Mouse (Mus musculus) embryonic facial prominence, embryonic 13.5 days (tissue): ENCODE results near the gene Btbd7. TPM values are rescaled to one million over a fixed set of nuclear protein-coding genes. Genes with fewer than 3 reads are reported as not detected.

Source experiments
- ATAC-seq: fragments of 200-750 bp; cut with Nextera tagmentation; 2 replicates; pipeline ENCODE4 v1.8.0; 2017; ENCODE audit warnings: low read depth; ENCODE audit not compliant: insufficient number of reproducible peaks, insufficient read depth, low FRiP score, low TSS enrichment
- H3K27ac ChIP-seq: fragments of 300-500 bp; sonication (generic); 2 replicates; pipeline ENCODE4 v1.5.1; 2015; ENCODE audit warnings: moderate library complexity, mild to moderate bottlenecking, inconsistent platforms
- H3K27me3 ChIP-seq: fragments of 300-500 bp; sonication (generic); 2 replicates; pipeline ENCODE4 v1.6.1; 2015; ENCODE audit warnings: mild to moderate bottlenecking, inconsistent platforms
- H3K36me3 ChIP-seq: fragments of 300-500 bp; sonication (generic); 2 replicates; pipeline ENCODE4 v1.6.1; 2015; ENCODE audit warnings: mild to moderate bottlenecking, inconsistent platforms
- H3K4me1 ChIP-seq: fragments of 300-500 bp; sonication (generic); 2 replicates; pipeline ENCODE4 v1.6.1; 2015; ENCODE audit warnings: inconsistent platforms
- H3K4me2 ChIP-seq: fragments of 300-500 bp; sonication (generic); 2 replicates; pipeline ENCODE4 v1.6.1; 2015; ENCODE audit warnings: moderate library complexity, mild to moderate bottlenecking, inconsistent platforms
- H3K4me3 ChIP-seq: fragments of 300-500 bp; sonication (generic); 2 replicates; pipeline ENCODE4 v1.5.1; 2015; ENCODE audit warnings: mild to moderate bottlenecking, inconsistent platforms
- H3K9ac ChIP-seq: fragments of 300-500 bp; sonication (generic); 2 replicates; pipeline ENCODE4 v1.6.1; 2015; ENCODE audit warnings: mild to moderate bottlenecking, inconsistent platforms
- H3K9me3 ChIP-seq: fragments of 300-500 bp; sonication (generic); 2 replicates; pipeline ENCODE4 v1.6.1; 2016; ENCODE audit warnings: inconsistent platforms
- WGBS: fragments of 180-500 bp; shearing (Covaris S2); methylation state at CpG from one replicate; pipeline ENCODE4 v1.1.7; 2015; ENCODE audit warnings: mixed read lengths; 5-methylcytosine and 5-hydroxymethylcytosine counted together
- polyA plus RNA-seq: library from polyadenylated mRNA; unstranded; fragments of >200 nt; fragmentation: Nextera tagmentation; extraction: Ambion mirVana; gene quantifications from 2 replicates; pipeline ENCODE4 v1.2.1, GENCODE M21; 2015

Gene Btbd7
- polyA plus RNA-seq, 1 experiment from 2014 or later: 26.3 TPM

GRCm38 (mm10) chr12:102838271-102838670, 40.0 kb downstream of the Btbd7 start:
- Histone ChIP-seq H3K9ac (no peak overlapping the region), H3K9me3 (no peaks in the 10 kb centered on the region), H3K4me3 (no peak overlapping the region), H3K4me2 (no peak overlapping the region), H3K36me3 (peaks cover 14% of the 10 kb centered on the region), H3K4me1 (no peaks in the 10 kb centered on the region), H3K27ac (no peak overlapping the region), H3K27me3 (no peaks in the 10 kb centered on the region)
- WGBS: 95% methylated on average over 9 of the region's 9 CpGs
- no peak for ATAC-seq

DNA sequence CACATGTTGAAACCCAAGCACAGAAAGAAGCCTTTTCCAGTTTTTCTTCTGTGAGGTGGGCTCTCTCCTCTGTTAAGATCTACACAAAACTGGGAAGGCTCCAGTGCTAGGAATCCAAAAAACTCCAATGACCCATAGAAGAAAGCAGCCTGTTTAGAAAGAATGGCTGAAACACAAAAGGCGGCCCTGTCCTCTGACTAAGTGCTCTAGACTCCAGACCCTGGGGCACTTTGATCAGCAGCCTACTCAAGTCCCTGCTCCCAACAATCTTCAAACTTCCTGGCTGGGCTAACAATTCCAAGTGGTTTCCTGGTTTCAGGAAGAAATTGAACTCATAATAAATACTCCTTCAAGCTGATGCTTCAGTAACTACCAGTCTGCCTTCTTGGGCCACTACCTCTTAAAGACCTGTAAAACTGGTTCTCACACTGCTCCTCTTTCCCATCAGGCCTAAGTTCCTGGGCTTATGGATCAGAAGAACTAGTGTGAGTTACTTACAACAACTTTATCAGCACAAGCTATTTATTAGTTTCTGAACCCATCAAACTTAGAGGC, 45.4 kb downstream of the Btbd7 start:
- Histone ChIP-seq H3K9ac (no peak overlapping the region), H3K36me3 (peaks cover 8% of the 10 kb centered on the region; the same call in 1 of the 2 replicates), H3K27me3 (no peaks in the 10 kb centered on the region), H3K4me3 (no peak overlapping the region), H3K4me1 (no peaks in the 10 kb centered on the region), H3K9me3 (no peaks in the 10 kb centered on the region), H3K4me2 (no peak overlapping the region), H3K27ac (no peak overlapping the region)
- WGBS: 69% methylated on average over 1 of the region's 1 CpGs
- no peak for ATAC-seq

- Histone ChIP-seq H3K27ac (no peak overlapping the region), H3K4me3 (no peak overlapping the region), H3K27me3 (no peaks in the 10 kb centered on the region), H3K4me1 (no peaks in the 10 kb centered on the region), H3K9me3 (no peaks in the 10 kb centered on the region), H3K36me3 (peaks cover 4% of the 10 kb centered on the region; the same call in 1 of the 2 replicates), H3K9ac (no peak overlapping the region), H3K4me2 (no peak overlapping the region)
- ATAC-seq: no peak
- 93% methylated on average over 1 of the region's 1 CpGs for WGBS
Observed at GRCm38 (mm10) chr12:102831888-102832287, 46.4 kb downstream of the Btbd7 start.

GRCm38 (mm10) chr12:102827119-102827518, 51.2 kb downstream of the Btbd7 start:
- ATAC-seq: no peak
- Histone ChIP-seq H3K9ac (no peak overlapping the region), H3K4me1 (no peaks in the 10 kb centered on the region), H3K9me3 (no peaks in the 10 kb centered on the region), H3K27me3 (no peaks in the 10 kb centered on the region), H3K27ac (no peak overlapping the region), H3K36me3 (0 out of 2 replicates have a peak, but pooled peaks cover 3% of the 10 kb centered on the region), H3K4me3 (no peak overlapping the region), H3K4me2 (no peak overlapping the region)
- WGBS: 94% methylated on average over 1 of the region's 1 CpGs

DNA sequence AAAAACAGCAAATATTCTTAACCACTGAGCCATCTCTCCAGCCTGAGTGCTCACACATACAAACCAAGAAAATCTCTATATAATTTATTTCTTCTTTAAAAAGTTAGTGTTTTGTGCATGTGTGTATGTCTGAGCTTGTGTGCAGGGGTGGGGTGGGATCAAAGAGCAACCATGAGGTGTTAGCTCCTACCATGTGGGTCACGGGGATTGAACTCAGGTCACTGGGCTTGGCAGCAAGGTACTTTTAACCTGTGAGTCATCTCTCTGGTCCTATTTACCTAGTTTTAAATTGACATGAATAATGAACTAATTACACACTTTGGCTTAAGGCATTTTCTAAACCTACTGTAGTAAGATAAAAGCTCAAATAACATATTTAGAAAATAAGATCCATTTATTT, 51.9 kb downstream of the Btbd7 start:
- ATAC-seq: no peak
- WGBS: 86% methylated on average over 1 of the region's 1 CpGs

GRCm38 (mm10) chr12:102814858-102815257, 63.4 kb downstream of the Btbd7 start:
- no peaks in the 10 kb centered on the region for H3K9me3 ChIP-seq
- no peaks in the 10 kb centered on the region for H3K4me1 ChIP-seq
- no peak overlapping the region for H3K27ac ChIP-seq
- H3K36me3 ChIP-seq: peaks cover 19% of the 10 kb centered on the region
- no peak overlapping the region for H3K4me2 ChIP-seq
- ATAC-seq: no peak
- no peaks in the 10 kb centered on the region for H3K27me3 ChIP-seq
- no peak overlapping the region for H3K9ac ChIP-seq
- 98% methylated on average over 1 of the region's 1 CpGs for WGBS
- no peak overlapping the region for H3K4me3 ChIP-seq

More for the DNA sequence above, 51.9 kb downstream of the Btbd7 start:
- Histone ChIP-seq H3K9me3 (no peaks in the 10 kb centered on the region), H3K9ac (no peak overlapping the region), H3K4me2 (no peak overlapping the region), H3K4me1 (no peaks in the 10 kb centered on the region), H3K36me3 (0 out of 2 replicates have a peak, but pooled peaks cover 3% of the 10 kb centered on the region), H3K27ac (no peak overlapping the region), H3K27me3 (no peaks in the 10 kb centered on the region), H3K4me3 (no peak overlapping the region)

GRCm38 (mm10) chr12:102799528-102799927, 78.7 kb downstream of the Btbd7 start:
- Histone ChIP-seq H3K27ac (no peak overlapping the region), H3K27me3 (no peaks in the 10 kb centered on the region), H3K4me3 (no peak overlapping the region), H3K4me2 (no peak overlapping the region), H3K9me3 (no peaks in the 10 kb centered on the region), H3K9ac (no peak overlapping the region), H3K36me3 (peaks cover 31% of the 10 kb centered on the region), H3K4me1 (no peaks in the 10 kb centered on the region)
- no peak for ATAC-seq
- WGBS: 84% methylated on average over 2 of the region's 2 CpGs

- H3K9ac ChIP-seq: no peak overlapping the region
- H3K4me1 ChIP-seq: no peaks in the 10 kb centered on the region
- H3K4me3 ChIP-seq: no peak overlapping the region
- ATAC-seq: no peak
- H3K4me2 ChIP-seq: no peak overlapping the region
- H3K27ac ChIP-seq: no peak overlapping the region
- H3K27me3 ChIP-seq: no peaks in the 10 kb centered on the region
- no peaks in the 10 kb centered on the region for H3K9me3 ChIP-seq
- peaks cover 84% of the 10 kb centered on the region for H3K36me3 ChIP-seq
- 91% methylated on average over 7 of the region's 7 CpGs for WGBS
Observed at GRCm38 (mm10) chr12:102787927-102788326, 90.3 kb downstream of the Btbd7 start.

DNA sequence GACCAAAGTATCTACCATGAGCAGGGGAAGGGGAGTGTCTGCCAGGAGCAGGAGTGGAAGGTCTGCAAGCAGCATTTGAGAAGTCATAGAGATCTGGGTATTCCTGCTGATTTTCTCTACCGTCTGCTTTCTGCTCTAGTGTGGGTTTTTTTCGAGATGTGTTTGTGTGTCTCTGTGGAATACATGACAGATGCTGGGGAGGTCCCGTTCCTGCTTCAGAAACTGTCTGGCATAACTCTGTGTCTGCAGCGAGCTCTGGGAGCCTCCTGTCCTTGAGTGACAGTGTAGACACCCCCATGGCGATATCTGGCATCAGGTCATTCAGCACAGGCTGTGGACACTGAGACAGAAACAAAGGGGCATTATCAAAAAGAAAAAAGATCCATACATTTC, 92.7 kb downstream of the Btbd7 start:
- H3K4me1 ChIP-seq: no peaks in the 10 kb centered on the region
- no peaks in the 10 kb centered on the region for H3K9me3 ChIP-seq
- no peak overlapping the region for H3K9ac ChIP-seq
- no peaks in the 10 kb centered on the region for H3K27me3 ChIP-seq
- peaks cover 70% of the 10 kb centered on the region for H3K36me3 ChIP-seq
- H3K27ac ChIP-seq: no peak overlapping the region
- 76% methylated on average over 5 of the region's 5 CpGs for WGBS
- no peak overlapping the region for H3K4me2 ChIP-seq
- no peak overlapping the region for H3K4me3 ChIP-seq
- ATAC-seq: no peak

- Histone ChIP-seq H3K4me2 (no peak overlapping the region), H3K27ac (no peak overlapping the region), H3K36me3 (peaks cover 64% of the 10 kb centered on the region), H3K4me3 (no peak overlapping the region), H3K9ac (no peak overlapping the region), H3K9me3 (no peaks in the 10 kb centered on the region), H3K4me1 (no peaks in the 10 kb centered on the region), H3K27me3 (no peaks in the 10 kb centered on the region)
- ATAC-seq: no peak
- 80% methylated on average over 19 of the region's 19 CpGs for WGBS
Observed at GRCm38 (mm10) chr12:102784899-102785592, 93.2 kb downstream of the Btbd7 start.

DNA sequence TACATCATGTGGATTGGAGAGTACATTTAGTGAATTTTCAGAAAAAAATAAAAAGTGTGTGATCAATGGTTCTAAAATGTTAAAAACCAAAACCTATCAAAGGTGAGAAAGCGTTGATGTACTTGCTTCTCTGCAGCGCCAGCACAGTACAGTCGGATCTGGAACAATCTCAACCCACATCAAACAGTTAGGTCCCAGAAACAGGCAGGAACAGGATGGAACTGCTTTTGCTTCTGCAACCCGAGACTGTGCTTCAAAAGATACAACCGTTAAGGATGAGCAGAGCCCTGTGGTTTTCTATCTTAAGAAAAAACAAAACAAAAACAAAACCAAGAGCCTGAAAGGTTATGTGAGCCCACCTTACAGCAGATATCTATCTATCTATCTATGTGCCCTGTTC, 95.4 kb downstream of the Btbd7 start:
- Histone ChIP-seq H3K4me3 (no peak overlapping the region), H3K9me3 (no peaks in the 10 kb centered on the region), H3K27ac (no peak overlapping the region), H3K4me1 (no peaks in the 10 kb centered on the region), H3K9ac (no peak overlapping the region), H3K36me3 (peaks cover 51% of the 10 kb centered on the region), H3K27me3 (no peaks in the 10 kb centered on the region), H3K4me2 (no peak overlapping the region)
- ATAC-seq: no peak
- WGBS: 80% methylated on average over 5 of the region's 5 CpGs

DNA sequence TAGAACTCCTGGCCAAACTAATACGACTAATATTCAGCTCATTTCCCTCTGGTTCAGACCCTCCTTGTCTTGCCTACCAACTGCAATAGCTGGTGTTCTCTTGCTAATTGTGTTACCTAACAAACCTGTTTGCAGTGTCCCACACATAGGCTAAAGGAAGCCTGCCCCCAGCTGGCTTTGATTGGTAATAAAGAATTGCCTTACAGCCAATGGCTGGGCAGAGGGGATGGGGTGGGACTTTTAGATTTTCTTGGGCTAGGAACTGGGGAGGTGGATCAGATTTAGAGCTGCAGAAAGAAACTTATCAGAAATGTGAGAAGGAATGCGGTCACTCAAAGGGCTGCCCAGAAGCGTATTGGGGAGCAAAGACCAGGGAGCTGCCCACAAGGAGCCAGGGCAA, 98.8 kb downstream of the Btbd7 start:
- Histone ChIP-seq H3K27ac (no peak overlapping the region), H3K9ac (no peak overlapping the region), H3K4me2 (no peak overlapping the region), H3K9me3 (no peaks in the 10 kb centered on the region), H3K4me1 (no peaks in the 10 kb centered on the region), H3K4me3 (no peak overlapping the region), H3K36me3 (peaks cover 52% of the 10 kb centered on the region), H3K27me3 (no peaks in the 10 kb centered on the region)
- 47% methylated on average over 3 of the region's 3 CpGs for WGBS
- ATAC-seq: no peak
